Mouse (Mus musculus) ES-Bruce4 (cell line): ENCODE results near the gene Tmem123.

Experiments used
- CTCF ChIP-seq: IDR thresholded peaks from one replicate; pipeline ENCODE4 v1.8.1; 2011; ENCODE audit warnings: low read depth, low read length
- EP300 ChIP-seq: IDR thresholded peaks from 2 replicates; pipeline ENCODE4 v1.6.1; 2011; ENCODE audit warnings: low read depth, low read length; ENCODE audit not compliant: insufficient read depth
- POLR2A ChIP-seq: IDR thresholded peaks from one replicate; pipeline ENCODE4 v1.8.1; 2011; ENCODE audit warnings: low read length; ENCODE audit not compliant: insufficient read depth

DNA sequence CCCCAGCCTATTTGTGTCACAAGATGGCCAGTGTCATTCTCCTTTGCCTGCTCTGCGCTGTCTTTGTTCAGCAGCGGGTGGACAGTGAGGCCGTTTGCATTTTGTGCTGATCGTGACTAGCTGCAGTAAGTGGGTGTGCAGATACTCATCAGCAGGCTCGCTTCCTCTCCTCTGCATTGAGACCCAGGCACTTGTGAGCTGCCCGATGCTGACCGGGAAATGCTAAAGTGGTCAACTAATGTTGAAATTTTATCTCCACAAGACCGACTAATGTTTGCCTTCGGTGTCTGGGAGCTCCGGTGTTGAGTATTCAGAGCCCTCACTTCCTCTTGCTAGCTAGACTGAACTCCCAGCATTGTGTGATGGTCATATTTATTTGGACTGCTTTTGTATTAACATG, 10.7 kb downstream of the Tmem123 start:
- TF ChIP-seq POLR2A (no peak), EP300 (no peak), CTCF (no peak)
